ENCODE assay signal across 25 mouse cellular contexts in genomic region chr1:104226493-104226892, GRCm38 (mm10).
"Had no signal": no experiment of that assay in that cellular context is flagged by ENCODE, and none has a peak within 500 bp of the region (broad histone marks: within the 10 kb centered on the region; RNA-seq: fewer than 3 reads in every experiment).

No protein-coding gene starts in this region.

- H3K9me3 ChIP-seq: heart, embryonic 13.5 days; heart, embryonic 15.5 days; hindbrain, embryonic 13.5 days; hindbrain, embryonic 15.5 days; kidney, embryonic 15.5 days; limb, embryonic 13.5 days; limb, embryonic 15.5 days; liver, embryonic 12.5 days had no signal

- H3K36me3 ChIP-seq: heart, embryonic 13.5 days; heart, embryonic 15.5 days; hindbrain, embryonic 13.5 days; hindbrain, embryonic 15.5 days; kidney, embryonic 15.5 days; limb, embryonic 13.5 days; limb, embryonic 15.5 days; liver, embryonic 12.5 days had no signal

- H3K4me2 ChIP-seq: heart, embryonic 11.5 days; heart, embryonic 13.5 days; heart, embryonic 15.5 days; hindbrain, embryonic 13.5 days; hindbrain, embryonic 15.5 days; kidney, embryonic 15.5 days; limb, embryonic 13.5 days; limb, embryonic 15.5 days; liver, embryonic 12.5 days had no signal

- H3K4me1 ChIP-seq: heart, embryonic 13.5 days; heart, embryonic 15.5 days; hindbrain, embryonic 13.5 days; hindbrain, embryonic 15.5 days; kidney, embryonic 15.5 days; limb, embryonic 13.5 days; limb, embryonic 15.5 days; liver, embryonic 12.5 days had no signal

- H3K27me3 ChIP-seq: heart, embryonic 13.5 days; heart, embryonic 15.5 days; hindbrain, embryonic 13.5 days; hindbrain, embryonic 15.5 days; kidney, embryonic 15.5 days; limb, embryonic 13.5 days; limb, embryonic 15.5 days; liver, embryonic 12.5 days had no signal

- H3K4me3 ChIP-seq: heart, adult 2 months; heart, embryonic 13.5 days; heart, embryonic 15.5 days; hindbrain, embryonic 13.5 days; hindbrain, embryonic 15.5 days; kidney, embryonic 15.5 days; limb, embryonic 13.5 days; limb, embryonic 15.5 days; liver, embryonic 12.5 days had no signal

- ATAC-seq: hindbrain, postnatal 0 days; intestine, embryonic 16.5 days; liver, embryonic 12.5 days had no signal

- DNase-seq: gastrocnemius, postnatal 14 days; gastrocnemius, postnatal 36 days; heart, adult 11 months; heart, adult 2 months; heart, postnatal 14 days; heart, postnatal 36 days; kidney, adult 11 months; kidney, adult 2 months; kidney, adult 9 months; kidney, postnatal 14 days; kidney, postnatal 36 days; left cerebral cortex, postnatal 4 days had no signal

- H3K9ac ChIP-seq: heart, embryonic 13.5 days; heart, embryonic 15.5 days; hindbrain, embryonic 13.5 days; hindbrain, embryonic 15.5 days; kidney, embryonic 15.5 days; limb, embryonic 13.5 days; limb, embryonic 15.5 days; liver, embryonic 12.5 days; liver, embryonic 14.5 days had no signal

- H3K27ac ChIP-seq: heart, adult 2 months; heart, embryonic 13.5 days; heart, embryonic 15.5 days; hindbrain, embryonic 13.5 days; hindbrain, embryonic 15.5 days; hindbrain, postnatal 0 days; kidney, embryonic 15.5 days; kidney, postnatal 0 days; limb, embryonic 13.5 days; limb, embryonic 15.5 days; liver, embryonic 12.5 days; liver, embryonic 14.5 days had no signal
